Mouse (Mus musculus) thymus, postnatal 36 days (tissue): ENCODE data around the gene Lrrn2.
A peak's percentile ranks its signal among the peaks of the same experiment; 100 is the strongest.
"Not testable (repeated sequence)": the region's sequence is repeated elsewhere in the genome, so short reads cannot be mapped to it uniquely, and the experiment has no call there.

Source experiments
- DNase-seq, 2 experiments: peaks; one replicate each; pipeline ENCODE4 v3.0.0; 2022; ENCODE audit warnings: mixed read lengths in 2 of 2

The Lrrn2 gene

DNA sequence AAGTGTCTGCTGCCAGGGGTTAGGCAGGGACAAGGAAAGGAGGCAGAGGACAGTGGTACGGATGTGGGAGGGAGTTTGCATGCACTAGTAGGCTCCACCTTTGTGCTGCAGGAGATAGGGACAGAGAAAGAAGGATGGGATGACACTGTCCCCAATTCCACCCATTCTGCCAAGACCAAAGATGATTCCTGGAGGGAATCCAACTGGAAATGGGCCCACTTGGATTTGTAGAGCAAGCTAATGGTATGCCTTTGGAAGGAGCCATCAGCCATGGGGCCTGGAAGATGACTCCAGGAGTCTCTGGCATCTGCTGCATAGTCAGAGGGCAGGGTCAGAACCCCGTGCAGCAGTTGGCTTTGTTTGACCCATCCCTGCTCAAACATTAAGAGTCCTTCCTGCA, 52.3 kb downstream of the Lrrn2 start:
- DNase-seq: no peak

DNA sequence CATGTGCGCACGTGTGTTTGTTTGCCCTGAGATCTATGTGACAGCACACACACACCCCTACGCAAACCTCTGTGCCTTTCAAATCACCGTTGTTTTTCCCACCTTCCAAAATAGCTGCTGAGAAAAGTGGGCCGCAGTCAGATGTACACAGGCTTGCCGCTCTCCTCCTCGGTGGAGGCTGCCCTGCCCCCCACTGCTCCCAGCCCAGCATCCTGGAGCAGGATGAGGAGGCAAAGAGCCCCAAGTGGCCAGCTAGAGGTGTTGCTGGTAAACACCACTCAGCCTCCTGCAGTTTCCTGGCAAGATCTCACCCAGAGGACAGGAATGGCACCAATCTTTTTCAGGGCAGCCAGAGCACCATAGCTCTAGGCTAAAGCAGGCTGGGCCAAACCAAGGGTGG, 54.8 kb downstream of the Lrrn2 start:
- DNase-seq: no peak

DNA sequence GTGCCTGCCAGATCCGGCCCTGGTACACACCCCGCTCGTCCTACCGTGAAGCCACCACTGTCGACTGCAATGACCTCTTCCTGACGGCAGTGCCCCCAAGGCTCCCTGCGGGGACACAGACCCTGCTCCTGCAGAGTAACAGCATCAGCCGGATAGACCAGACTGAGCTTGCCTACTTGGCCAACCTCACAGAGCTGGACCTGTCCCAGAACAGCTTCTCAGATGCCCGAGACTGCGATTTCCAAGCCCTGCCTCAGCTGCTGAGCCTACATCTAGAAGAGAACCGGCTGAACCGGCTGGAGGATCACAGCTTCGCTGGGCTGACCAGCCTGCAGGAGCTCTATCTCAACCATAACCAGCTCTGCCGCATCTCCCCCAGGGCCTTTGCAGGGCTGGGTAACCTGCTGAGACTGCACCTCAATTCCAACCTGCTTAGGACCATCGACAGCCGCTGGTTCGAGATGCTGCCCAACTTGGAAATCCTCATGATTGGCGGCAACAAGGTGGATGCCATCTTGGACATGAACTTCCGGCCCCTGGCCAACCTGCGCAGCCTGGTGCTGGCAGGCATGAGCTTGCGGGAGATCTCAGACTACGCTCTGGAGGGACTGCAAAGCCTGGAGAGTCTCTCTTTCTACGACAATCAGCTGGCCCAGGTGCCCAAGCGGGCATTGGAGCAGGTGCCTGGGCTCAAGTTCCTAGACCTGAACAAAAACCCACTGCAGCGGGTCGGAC, 57.4 kb downstream of the Lrrn2 start:
- DNase-seq: no peak

DNA sequence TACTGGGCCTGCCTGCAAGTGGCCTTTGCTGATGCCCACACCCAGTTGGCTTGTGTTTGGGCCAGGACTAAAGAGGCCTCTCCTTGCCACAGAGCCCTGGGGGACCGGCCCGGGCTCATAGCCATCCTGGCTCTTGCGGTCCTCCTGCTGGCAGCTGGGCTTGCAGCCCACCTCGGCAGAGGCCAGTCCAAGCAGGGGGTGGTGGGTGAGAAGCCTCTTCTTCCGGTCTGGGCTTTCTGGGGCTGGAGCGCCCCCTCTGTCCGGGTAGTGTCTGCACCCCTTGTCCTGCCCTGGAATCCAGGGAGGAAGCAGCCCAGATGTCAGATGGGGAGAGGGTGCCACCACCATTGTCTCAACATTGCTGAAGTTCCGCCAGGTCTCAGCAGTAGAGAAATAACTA, 58.9 kb downstream of the Lrrn2 start:
- DNase-seq: no peak

DNA sequence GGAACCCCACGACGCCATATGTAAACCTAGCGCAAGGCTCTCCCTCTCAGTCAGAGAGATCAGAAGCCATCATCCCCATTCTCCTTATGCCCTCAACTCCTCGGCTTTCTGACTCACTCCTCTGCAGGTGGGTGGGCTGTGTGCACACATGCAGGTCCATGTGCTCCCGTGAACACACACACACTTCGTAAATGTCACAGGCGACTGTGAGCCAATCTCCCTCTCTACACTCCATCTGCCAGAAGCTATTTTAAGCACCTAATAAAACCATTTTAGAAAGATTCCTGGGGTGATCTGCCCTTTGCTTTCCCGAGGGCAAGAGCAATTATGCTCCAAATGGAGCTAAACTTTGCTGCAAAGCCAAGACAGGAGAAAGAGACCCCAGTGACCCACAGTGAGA, 65.8 kb downstream of the Lrrn2 start:
- no peak for DNase-seq

DNA sequence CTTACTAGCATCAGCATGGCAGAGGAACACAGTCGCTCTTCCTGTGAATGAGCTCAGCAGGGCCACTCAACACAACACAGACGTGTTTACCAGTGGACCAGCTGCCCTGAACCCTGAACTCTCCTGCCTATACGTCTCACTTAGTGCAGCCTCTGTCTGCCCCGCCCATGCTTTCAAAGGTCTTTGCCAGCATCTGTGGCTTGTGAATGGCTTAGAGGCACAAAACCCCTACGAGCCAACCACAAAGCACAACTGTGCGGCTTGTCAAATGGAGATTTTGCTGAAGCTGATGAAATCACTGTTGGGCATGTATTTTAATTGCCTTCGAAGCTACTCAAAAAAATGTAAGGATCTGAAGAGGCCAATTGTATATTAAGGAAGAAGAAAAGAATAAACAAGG, 67.7 kb downstream of the Lrrn2 start:
- DNase-seq: no peak

DNA sequence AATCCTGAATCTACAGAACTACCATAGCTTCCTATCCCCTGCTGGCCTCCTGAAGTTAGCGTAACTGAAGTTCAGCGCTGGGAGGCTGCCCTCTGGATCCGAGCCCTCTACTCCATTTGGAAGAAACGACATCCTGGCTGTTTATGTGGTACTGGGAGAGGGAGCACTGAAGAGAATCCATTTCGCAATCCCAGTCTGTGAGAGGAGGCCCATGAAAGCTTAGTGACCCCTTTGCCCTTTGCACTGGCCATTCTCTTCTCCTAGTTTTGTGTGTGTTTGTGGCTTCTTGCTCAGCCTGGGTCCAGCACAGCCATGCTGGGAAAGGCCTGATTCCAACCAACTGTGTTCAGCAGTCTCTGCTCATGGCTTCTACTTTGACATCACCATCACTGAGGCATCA, 76.7 kb downstream of the Lrrn2 start:
- DNase-seq: no peak

DNA sequence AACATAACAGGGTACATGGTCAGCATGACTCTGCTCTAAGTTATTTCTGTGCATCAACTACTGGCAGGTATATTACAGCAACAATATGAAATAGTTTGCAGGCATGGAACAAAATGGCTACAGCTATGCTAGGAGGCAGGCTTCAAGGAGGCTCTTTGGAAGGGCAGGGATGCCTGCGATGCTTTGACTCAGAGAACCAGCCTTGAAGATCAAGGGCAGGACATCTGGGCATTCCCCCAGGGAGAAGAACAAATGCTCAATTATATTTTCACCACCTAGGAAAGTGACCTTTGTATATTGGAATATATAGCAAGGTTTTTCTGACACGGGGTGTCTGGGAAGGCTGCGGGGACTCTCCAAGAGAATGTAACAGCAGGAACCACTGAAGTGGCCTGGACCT, 81.7 kb downstream of the Lrrn2 start:
- DNase-seq: no peak

DNA sequence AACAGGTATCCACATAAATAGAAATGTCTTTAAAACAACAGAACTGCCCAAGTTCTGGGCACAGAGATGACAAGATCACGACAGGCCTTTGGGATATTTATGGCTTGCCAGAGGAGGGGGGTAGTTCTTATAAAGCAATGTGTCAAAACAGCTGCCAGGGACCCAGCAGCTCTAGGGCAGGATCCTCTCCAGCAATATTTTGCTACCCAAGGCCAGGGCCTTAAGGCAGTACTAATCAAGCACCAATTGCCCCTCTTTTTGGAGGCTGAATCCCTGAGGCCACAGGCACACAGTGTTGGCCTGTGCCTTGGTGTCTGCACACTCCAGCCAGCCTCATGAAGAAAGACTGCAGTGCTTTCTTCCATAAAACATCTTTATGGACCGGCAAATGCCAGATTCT, 84.0 kb downstream of the Lrrn2 start:
- no peak for DNase-seq

DNA sequence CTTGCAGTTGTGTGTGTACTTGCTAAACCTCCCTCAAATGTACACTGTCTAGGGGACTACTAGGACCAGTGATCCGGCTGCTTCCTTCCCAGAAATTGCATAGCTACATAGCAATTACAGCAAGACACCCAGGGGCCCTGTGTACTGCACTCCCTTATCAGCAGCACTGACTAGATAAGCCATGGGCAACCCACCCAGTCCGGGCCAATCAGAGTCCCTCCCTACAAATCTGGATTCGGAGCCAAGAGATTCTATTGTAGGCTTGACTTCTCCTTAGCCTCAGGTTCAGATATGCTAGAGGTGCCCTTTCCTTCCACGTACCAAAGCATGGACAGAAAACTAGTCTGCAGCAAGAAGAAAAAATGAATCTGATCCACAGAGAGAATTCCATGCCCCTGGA, 84.6 kb downstream of the Lrrn2 start:
- no peak for DNase-seq

DNA sequence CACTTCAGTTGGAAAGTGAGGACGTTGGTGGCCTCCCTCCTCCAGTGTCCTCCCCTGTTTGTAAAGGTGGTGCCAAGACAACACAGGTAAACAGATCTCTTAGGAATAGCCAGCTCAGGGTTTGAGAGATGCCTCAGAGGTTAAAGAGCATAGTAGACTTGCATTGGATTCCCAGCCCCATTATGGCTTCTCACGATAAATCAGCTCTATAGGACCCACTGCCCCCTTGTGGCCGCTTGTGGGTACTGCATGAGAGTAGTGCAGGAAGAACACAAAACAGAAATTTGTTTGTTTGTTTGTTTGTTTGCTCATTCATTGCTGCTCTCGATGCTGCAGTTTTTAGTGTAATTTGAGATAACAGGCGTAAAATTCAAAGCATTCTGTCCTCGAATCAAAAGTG, 88.6 kb downstream of the Lrrn2 start:
- DNase-seq: peak; percentile 46 to 57

DNA sequence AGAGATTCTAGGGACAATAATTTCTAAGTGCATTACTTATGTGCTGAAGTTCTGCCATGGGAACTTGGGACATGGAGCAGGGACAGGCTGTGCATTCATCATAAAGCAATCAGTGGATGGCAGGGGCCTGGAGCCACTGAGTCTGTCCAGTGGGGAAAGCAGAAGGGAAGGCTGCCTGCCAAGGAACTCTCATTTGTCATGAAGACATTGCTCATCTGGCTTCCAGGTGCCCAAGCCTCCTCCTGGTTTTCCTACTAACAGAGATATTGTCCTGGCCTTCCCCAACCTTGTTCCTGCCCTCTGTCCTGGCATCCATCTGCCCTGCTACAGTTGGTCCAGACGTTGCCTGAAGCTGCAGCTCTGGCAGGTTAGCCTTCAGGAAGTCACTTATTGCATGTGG, 97.3 kb downstream of the Lrrn2 start:
- DNase-seq: no peak

DNA sequence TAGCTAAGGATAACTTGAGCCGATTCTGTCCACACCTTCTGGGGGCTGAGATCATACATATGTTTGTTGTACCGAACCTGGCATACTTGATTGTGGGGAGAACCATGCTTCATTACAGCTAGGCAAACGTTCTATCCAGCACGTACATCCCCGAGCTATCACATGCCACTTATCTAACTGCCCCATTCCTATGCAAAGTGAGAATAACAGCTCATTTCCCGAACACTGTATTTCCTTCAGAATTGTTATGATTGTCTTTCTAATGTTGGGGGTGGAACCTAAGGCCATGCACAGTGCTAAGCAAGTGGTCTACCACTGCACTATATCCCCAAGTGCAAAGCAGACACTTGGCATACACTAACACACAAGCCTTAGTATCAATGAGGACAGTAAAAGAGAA, 101.2 kb downstream of the Lrrn2 start:
- DNase-seq: no peak

DNA sequence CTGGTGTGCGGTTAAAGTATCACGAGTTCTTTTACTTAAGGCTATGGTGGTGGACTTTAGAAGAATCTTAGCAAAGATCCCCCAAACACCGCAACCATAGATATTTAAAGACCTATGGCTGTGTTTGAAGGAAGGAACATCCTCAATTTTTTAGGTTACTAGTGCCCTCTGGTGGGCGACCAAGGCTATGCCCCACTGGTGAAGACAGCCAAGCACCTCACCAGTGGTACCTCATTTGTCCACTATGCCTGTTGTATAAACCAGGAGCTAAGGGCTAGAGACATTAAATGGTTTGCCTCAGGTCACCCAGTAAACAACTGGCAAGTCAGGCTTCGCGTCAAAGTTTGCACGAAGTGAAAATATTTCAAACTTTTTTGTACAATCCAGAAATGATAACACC, 102.7 kb downstream of the Lrrn2 start:
- DNase-seq: peak; percentile 33 to 50

DNA sequence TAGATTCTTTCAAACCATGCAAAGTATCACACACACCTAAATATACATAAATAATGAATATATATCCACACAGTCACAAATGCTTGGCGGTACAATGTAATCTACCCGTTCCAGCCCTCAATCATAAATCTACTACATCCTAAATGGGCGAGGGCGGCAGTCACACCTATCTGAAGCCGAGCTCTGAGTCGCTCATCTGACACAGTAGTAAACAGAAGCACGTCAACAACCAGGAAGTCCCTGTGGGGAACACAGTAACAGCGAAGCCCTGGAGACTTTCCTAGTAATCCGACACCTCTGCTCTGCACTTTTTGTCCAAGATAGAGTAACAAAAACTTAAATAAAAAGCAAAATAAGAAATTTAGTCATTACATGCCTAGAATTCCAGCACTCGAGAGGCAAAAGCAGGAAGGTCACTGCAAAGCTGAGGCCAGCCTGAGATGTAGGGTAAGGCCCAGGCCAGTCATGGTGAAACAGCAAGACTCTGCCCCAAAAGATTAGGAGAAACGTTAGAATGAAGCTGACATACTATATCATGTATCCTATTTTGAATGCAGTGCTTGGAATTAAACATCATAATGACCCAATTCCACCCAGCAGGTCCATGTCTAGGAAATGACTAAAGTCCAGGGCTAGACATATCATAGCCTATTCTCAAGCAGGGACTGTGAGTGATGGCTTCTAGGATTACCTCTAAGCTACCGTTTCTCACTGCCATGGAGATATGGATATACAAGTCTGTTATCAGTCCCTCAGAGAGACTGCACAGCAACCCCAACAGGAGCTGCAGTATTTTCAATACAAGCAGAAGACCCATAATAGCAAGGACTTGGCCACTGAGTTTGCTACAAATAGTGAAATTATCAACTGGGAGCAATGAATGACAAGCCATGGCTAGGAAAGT, 108.7 kb downstream of the Lrrn2 start:
- not testable (repeated sequence) for DNase-seq
